Mouse (Mus musculus): ENCODE data around the gene Hils1. TPM values are rescaled to one million over a fixed set of nuclear protein-coding genes. Genes with fewer than 3 reads are reported as not detected.

The Hils1 gene
- polyA plus RNA-seq, 1 experiment from 2014 or later = not detected

DNA sequence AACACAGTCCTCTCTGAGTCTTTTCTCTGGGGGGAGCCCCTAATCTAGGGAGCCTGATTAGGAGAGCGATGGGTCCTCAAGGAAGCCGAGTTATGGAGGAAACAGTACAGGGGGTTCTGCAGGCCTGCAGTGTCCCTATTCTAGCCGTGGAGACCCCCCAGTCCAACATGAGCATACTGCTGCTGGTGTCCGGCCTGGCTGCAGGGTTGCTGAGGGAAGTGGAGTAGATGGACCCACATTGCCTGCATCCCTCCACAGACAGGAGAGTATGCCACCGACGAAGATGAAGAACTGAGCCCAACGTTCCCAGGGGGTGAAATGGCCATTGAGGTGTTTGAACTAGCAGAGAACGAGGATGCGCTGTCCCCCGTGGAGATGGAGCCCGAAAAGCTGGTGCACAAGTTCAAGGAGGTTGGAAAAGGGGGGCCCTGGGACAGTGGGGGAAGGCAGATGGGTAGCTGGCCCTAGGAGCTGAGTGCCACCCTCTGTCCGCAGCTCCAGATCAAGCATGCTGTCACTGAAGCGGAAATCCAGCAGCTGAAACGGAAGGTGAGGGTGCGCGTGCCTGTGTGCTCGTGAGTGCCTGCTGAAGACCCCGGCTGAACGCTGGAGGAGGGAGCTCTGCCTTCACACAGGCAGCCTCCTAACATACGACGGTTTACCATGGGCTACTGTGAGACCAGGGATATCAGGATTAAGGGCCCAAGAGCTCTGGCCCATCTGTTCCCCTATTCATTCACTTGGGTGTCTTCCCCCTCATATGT, 34.4 kb downstream of the Hils1 start:
- Histone ChIP-seq H3K27ac (ENCODE audit: low read length) (no peak overlapping the region), H3K27me3 (ENCODE audit: control insufficient read depth, insufficient read depth, low read depth, low read length) (no peaks in the 10 kb centered on the region), H3K9me3 (replicated peaks; ENCODE audit: control insufficient read depth, low read length, poor library complexity, severe bottlenecking) (no peaks in the 10 kb centered on the region), H3K4me3 (ENCODE audit: low read depth, low read length) (no peak overlapping the region), H3K4me2 (ENCODE audit: low read length) (no peak overlapping the region), H3K36me3 (ENCODE audit: control insufficient read depth, insufficient read depth, low read length) (peaks cover 54% of the 10 kb centered on the region), H3K4me1 (ENCODE audit: control insufficient read depth, insufficient read depth, low read length) (peaks cover 14% of the 10 kb centered on the region), H3K9ac (ENCODE audit: low read depth, low read length) (no peak overlapping the region)
- WGBS = 84% methylated on average over 21 of the region's 21 CpGs
- no peak for ATAC-seq

GRCm38 (mm10) chr11:95002705-95003104, 35.3 kb downstream of the Hils1 start:
- Histone ChIP-seq H3K4me2 (ENCODE audit: low read length) (no peak overlapping the region), H3K9ac (ENCODE audit: low read depth, low read length) (no peak overlapping the region), H3K27ac (ENCODE audit: low read length) (no peak overlapping the region), H3K27me3 (ENCODE audit: control insufficient read depth, insufficient read depth, low read depth, low read length) (no peaks in the 10 kb centered on the region), H3K36me3 (ENCODE audit: control insufficient read depth, insufficient read depth, low read length) (peaks cover 48% of the 10 kb centered on the region), H3K4me1 (ENCODE audit: control insufficient read depth, insufficient read depth, low read length) (peaks cover 23% of the 10 kb centered on the region), H3K9me3 (replicated peaks; ENCODE audit: control insufficient read depth, low read length, poor library complexity, severe bottlenecking) (no peaks in the 10 kb centered on the region), H3K4me3 (ENCODE audit: low read depth, low read length) (no peak overlapping the region)
- ATAC-seq = no peak
- 98% methylated on average over 8 of the region's 8 CpGs for WGBS

DNA sequence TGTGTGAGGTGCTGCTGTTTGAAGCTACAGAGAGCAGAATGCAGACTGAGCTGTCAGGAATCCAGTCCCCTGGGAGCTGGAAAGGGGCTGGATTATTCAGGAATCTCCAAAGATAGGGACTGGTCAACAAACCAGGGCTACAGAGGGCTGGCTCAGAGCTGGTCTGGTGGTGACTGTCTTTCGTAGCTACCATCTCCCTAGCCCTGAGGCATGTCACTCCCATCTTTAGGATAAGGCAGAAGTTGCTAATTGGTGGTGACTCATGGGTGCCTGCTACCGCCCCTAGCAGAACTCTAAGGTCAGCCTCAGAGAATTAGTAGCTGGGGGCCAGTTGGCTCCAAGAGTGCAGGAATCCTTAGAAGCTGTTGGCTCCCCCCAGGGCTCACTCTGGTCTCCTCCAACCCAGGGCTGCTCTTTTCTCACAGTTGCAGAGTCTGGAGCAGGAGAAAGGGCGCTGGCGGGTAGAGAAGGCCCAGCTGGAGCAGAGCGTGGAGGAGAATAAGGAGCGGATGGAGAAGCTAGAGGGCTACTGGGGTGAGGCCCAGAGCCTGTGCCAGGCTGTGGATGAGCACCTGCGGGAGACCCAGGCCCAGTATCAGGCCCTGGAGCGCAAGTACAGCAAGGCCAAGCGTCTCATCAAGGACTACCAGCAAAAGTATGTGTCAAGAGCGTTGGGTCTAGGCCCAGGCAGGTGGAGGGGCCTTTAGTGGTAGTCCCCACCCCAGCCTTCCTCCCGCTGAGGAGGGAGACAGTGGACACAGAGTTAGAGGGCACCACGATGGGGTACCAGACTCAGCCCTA, 36.9 kb downstream of the Hils1 start:
- H3K4me3 ChIP-seq (ENCODE audit: low read depth, low read length) = no peak overlapping the region
- H3K9ac ChIP-seq (ENCODE audit: low read depth, low read length) = no peak overlapping the region
- H3K36me3 ChIP-seq (ENCODE audit: control insufficient read depth, insufficient read depth, low read length) = peaks cover 35% of the 10 kb centered on the region
- WGBS = 89% methylated on average over 12 of the region's 12 CpGs
- no peak overlapping the region for H3K27ac ChIP-seq (ENCODE audit: low read length)
- no peak overlapping the region for H3K4me2 ChIP-seq (ENCODE audit: low read length)
- ATAC-seq = no peak
- no peaks in the 10 kb centered on the region for H3K27me3 ChIP-seq (ENCODE audit: control insufficient read depth, insufficient read depth, low read depth, low read length)
- H3K9me3 ChIP-seq (replicated peaks; ENCODE audit: control insufficient read depth, low read length, poor library complexity, severe bottlenecking) = no peaks in the 10 kb centered on the region
- H3K4me1 ChIP-seq (ENCODE audit: control insufficient read depth, insufficient read depth, low read length) = peaks cover 39% of the 10 kb centered on the region

- Histone ChIP-seq H3K27me3 (ENCODE audit: control insufficient read depth, insufficient read depth, low read depth, low read length) (no peaks in the 10 kb centered on the region), H3K9ac (ENCODE audit: low read depth, low read length) (no peak overlapping the region), H3K36me3 (ENCODE audit: control insufficient read depth, insufficient read depth, low read length) (peaks cover 32% of the 10 kb centered on the region), H3K27ac (ENCODE audit: low read length) (no peak overlapping the region), H3K4me1 (ENCODE audit: control insufficient read depth, insufficient read depth, low read length) (peaks cover 39% of the 10 kb centered on the region), H3K4me3 (ENCODE audit: low read depth, low read length) (no peak overlapping the region), H3K4me2 (ENCODE audit: low read length) (no peak overlapping the region), H3K9me3 (replicated peaks; ENCODE audit: control insufficient read depth, low read length, poor library complexity, severe bottlenecking) (no peaks in the 10 kb centered on the region)
- WGBS = 66% methylated on average over 6 of the region's 6 CpGs
- ATAC-seq = no peak
These were observed 37.5 kb downstream of the Hils1 start for GRCm38 (mm10) chr11:95004937-95005198.

GRCm38 (mm10) chr11:95006038-95006437, 38.6 kb downstream of the Hils1 start:
- no peak overlapping the region for H3K4me3 ChIP-seq (ENCODE audit: low read depth, low read length)
- peaks cover 32% of the 10 kb centered on the region for H3K36me3 ChIP-seq (ENCODE audit: control insufficient read depth, insufficient read depth, low read length)
- 40% methylated on average over 4 of the region's 4 CpGs for WGBS
- H3K27me3 ChIP-seq (ENCODE audit: control insufficient read depth, insufficient read depth, low read depth, low read length) = no peaks in the 10 kb centered on the region
- H3K9me3 ChIP-seq (replicated peaks; ENCODE audit: control insufficient read depth, low read length, poor library complexity, severe bottlenecking) = no peaks in the 10 kb centered on the region
- no peak for ATAC-seq
- peaks cover 35% of the 10 kb centered on the region for H3K4me1 ChIP-seq (ENCODE audit: control insufficient read depth, insufficient read depth, low read length)
- peak overlapping the region; percentile 90 for H3K4me2 ChIP-seq (ENCODE audit: low read length)
- H3K27ac ChIP-seq (ENCODE audit: low read length) = peak overlapping the region; percentile 83
- H3K9ac ChIP-seq (ENCODE audit: low read depth, low read length) = peak overlapping the region; percentile 68

- Histone ChIP-seq H3K4me3 (ENCODE audit: low read depth, low read length) (peak overlapping the region; percentile 42), H3K9ac (ENCODE audit: low read depth, low read length) (peak overlapping the region; percentile 68), H3K36me3 (ENCODE audit: control insufficient read depth, insufficient read depth, low read length) (peaks cover 29% of the 10 kb centered on the region), H3K4me2 (ENCODE audit: low read length) (peak overlapping the region; percentile 90), H3K27me3 (ENCODE audit: control insufficient read depth, insufficient read depth, low read depth, low read length) (no peaks in the 10 kb centered on the region), H3K27ac (ENCODE audit: low read length) (peak overlapping the region; percentile 83), H3K9me3 (replicated peaks; ENCODE audit: control insufficient read depth, low read length, poor library complexity, severe bottlenecking) (no peaks in the 10 kb centered on the region), H3K4me1 (ENCODE audit: control insufficient read depth, insufficient read depth, low read length) (peaks cover 38% of the 10 kb centered on the region)
- ATAC-seq = peak; percentile 52
- WGBS = 2% methylated on average over 27 of the region's 27 CpGs
These were observed 39.3 kb downstream of the Hils1 start for GRCm38 (mm10) chr11:95006525-95007219.

GRCm38 (mm10) chr11:95007418-95007817, 40.0 kb downstream of the Hils1 start:
- no peak overlapping the region for H3K4me3 ChIP-seq (ENCODE audit: low read depth, low read length)
- peak overlapping the region; percentile 90 for H3K4me2 ChIP-seq (ENCODE audit: low read length)
- WGBS = 86% methylated on average over 3 of the region's 3 CpGs

DNA sequence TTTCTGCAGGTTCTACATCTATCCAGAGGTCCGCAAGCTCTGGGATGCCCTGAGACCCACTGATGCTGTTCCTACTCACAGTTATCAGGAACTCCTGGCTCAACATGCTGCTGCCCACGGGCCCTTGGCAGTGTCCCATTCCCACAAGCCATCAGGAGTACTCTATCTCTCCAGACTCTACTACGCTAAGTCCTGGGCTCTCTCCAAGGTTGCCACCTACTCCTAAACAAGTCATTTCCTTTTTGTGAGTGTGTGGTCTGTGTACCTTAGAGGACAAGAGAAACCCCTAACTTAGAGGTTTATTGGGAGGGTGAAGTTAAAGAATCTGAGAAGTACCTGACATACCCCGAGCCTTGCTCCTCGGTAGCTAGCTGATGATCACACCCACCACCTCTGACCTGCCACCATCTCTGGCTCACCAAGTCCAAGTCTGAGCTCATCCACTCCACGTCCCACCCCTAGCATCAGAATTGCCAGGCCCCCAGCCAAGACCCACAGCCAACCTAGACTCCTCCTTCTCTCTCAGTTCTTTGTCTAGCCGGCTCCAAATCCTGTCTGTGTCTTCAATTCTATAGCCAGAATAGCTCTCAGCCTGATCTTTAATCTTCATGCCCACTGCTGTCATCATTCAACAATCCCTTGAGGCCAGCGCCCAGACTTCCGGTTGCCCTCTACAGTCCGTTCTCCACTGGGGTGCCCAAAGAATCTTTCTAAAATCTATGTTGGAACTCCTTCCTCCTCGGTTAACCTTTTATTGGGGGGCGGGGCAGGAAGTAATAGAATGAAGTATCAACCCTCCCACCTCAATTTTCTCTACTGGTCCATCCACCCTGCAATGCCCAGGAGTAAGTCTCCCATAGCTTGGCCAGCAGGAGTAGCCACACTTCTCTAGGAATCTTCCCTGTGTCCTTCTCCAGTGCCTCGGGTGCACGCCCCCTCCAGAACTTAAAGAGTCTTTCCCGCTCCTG, 41.6 kb downstream of the Hils1 start:
- H3K9me3 ChIP-seq (replicated peaks; ENCODE audit: control insufficient read depth, low read length, poor library complexity, severe bottlenecking) = no peaks in the 10 kb centered on the region
- peak overlapping the region; percentile 97 for H3K4me2 ChIP-seq (ENCODE audit: low read length)
- H3K36me3 ChIP-seq (ENCODE audit: control insufficient read depth, insufficient read depth, low read length) = peaks cover 16% of the 10 kb centered on the region
- H3K27me3 ChIP-seq (ENCODE audit: control insufficient read depth, insufficient read depth, low read depth, low read length) = no peaks in the 10 kb centered on the region
- H3K9ac ChIP-seq (ENCODE audit: low read depth, low read length) = peak overlapping the region; percentile 99
- peak overlapping the region; percentile 94 for H3K27ac ChIP-seq (ENCODE audit: low read length)
- ATAC-seq = peak; percentile 22
- peaks cover 59% of the 10 kb centered on the region for H3K4me1 ChIP-seq (ENCODE audit: control insufficient read depth, insufficient read depth, low read length)
- WGBS = 27% methylated on average over 15 of the region's 15 CpGs
- peak overlapping the region; percentile 81 for H3K4me3 ChIP-seq (ENCODE audit: low read depth, low read length)

More at GRCm38 (mm10) chr11:95007418-95007817, 40.0 kb downstream of the Hils1 start:
- no peak for ATAC-seq
- peaks cover 21% of the 10 kb centered on the region for H3K36me3 ChIP-seq (ENCODE audit: control insufficient read depth, insufficient read depth, low read length)
- H3K27me3 ChIP-seq (ENCODE audit: control insufficient read depth, insufficient read depth, low read depth, low read length) = no peaks in the 10 kb centered on the region
- peak overlapping the region; percentile 83 for H3K27ac ChIP-seq (ENCODE audit: low read length)
- H3K9ac ChIP-seq (ENCODE audit: low read depth, low read length) = no peak overlapping the region; the same call in 1 of the 2 replicates
- H3K9me3 ChIP-seq (replicated peaks; ENCODE audit: control insufficient read depth, low read length, poor library complexity, severe bottlenecking) = no peaks in the 10 kb centered on the region
- peaks cover 46% of the 10 kb centered on the region for H3K4me1 ChIP-seq (ENCODE audit: control insufficient read depth, insufficient read depth, low read length)
